Mouse (Mus musculus): ENCODE measurements around the gene Psma5. TPM values are rescaled to one million over a fixed set of nuclear protein-coding genes. Genes with fewer than 3 reads are reported as not detected.

The Psma5 gene
- total RNA-seq, 2 experiments from 2014 or later, result 54.3 to 55.2 TPM

Other genes with a start within 250 kb of the Psma5 start
- gene Gstm1, start 239.0 kb upstream of the Psma5 start, total RNA-seq (2021), result 100 to 1,000 TPM; 265 to 324 TPM
- gene Gstm4, start 212.0 kb upstream of the Psma5 start, total RNA-seq (2021), result 10 to 100 TPM; 12.3 to 13.3 TPM
- 1 to 10 TPM; 4.6 to 5.1 TPM for gene Ampd2, start 170.3 kb upstream of the Psma5 start, total RNA-seq (2021)
- not detected for gene Gnat2, start 164.1 kb upstream of the Psma5 start, total RNA-seq (2021)
- 10 to 100 TPM; 18.3 to 20.0 TPM for gene Gnai3, start 110.8 kb upstream of the Psma5 start, total RNA-seq (2021)
- not detected for gene Gpr61, start 102.0 kb upstream of the Psma5 start, total RNA-seq (2021)
- 10 to 100 TPM; 15.1 to 15.5 TPM for gene Amigo1, start 70.6 kb upstream of the Psma5 start, total RNA-seq (2021)
- 1 to 10 TPM; 5.3 to 5.5 TPM for gene Cyb561d1, start 55.7 kb upstream of the Psma5 start, total RNA-seq (2021)
- gene Atxn7l2, start 46.0 kb upstream of the Psma5 start, total RNA-seq (2021), result 1 to 10 TPM; 2.6 to 3.2 TPM
- under 1 TPM; 0.70 to 0.80 TPM for gene Sypl2, start 30.3 kb upstream of the Psma5 start, total RNA-seq (2021)
- gene Sort1, start 27.2 kb downstream of the Psma5 start, total RNA-seq (2021), result 10 to 100 TPM; 18.7 to 20.3 TPM
- gene Mybphl, start 108.0 kb downstream of the Psma5 start, total RNA-seq (2021), result 10 to 100 TPM; 46.4 to 54.6 TPM
- gene Psrc1, start 126.9 kb downstream of the Psma5 start, total RNA-seq (2021), result under 1 TPM; 0.39 to 0.68 TPM
- gene Celsr2, start 158.6 kb downstream of the Psma5 start, total RNA-seq (2021), result 1 to 10 TPM; 6.6 to 7.4 TPM
- 10 to 100 TPM; 82.6 to 83.9 TPM for gene Sars, start 188.3 kb downstream of the Psma5 start, total RNA-seq (2021)

All from heart, postnatal 36 days (tissue).